Mouse (Mus musculus) cerebellum, adult 11-12 months (tissue): ENCODE measurements at regions not wholly inside any gene's neighbourhood (a gene's known extent, or its start where the extent isn't known, plus 50 kb on each side); places are given as distances from the start of the nearest gene placed in this dataset.
A peak's percentile ranks its signal among the peaks of the same experiment; 100 is the strongest.

Source experiments
- DNase-seq: peaks from one replicate; pipeline ENCODE4 v3.0.0; 2022

DNA sequence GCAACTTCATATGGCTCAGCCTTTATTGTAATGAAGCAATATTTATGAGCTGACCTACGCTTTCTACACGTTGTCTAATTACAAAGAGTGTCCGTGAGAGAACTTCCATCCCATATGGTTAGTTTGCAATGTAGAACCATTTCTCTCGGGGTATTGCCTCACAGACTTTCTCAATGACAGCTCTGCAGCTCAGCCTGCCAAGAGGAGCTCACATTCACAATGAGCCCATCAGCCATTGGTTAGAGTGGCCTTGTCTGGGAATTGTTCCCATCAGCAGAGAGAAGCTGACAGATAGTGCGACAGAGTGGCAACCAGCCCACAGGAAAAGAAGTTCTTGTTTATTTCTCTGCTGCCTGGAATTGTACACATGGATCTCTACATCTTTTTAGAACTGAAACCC is 409.7 kb downstream of the Zfp704 start:
- no peak for DNase-seq

DNA sequence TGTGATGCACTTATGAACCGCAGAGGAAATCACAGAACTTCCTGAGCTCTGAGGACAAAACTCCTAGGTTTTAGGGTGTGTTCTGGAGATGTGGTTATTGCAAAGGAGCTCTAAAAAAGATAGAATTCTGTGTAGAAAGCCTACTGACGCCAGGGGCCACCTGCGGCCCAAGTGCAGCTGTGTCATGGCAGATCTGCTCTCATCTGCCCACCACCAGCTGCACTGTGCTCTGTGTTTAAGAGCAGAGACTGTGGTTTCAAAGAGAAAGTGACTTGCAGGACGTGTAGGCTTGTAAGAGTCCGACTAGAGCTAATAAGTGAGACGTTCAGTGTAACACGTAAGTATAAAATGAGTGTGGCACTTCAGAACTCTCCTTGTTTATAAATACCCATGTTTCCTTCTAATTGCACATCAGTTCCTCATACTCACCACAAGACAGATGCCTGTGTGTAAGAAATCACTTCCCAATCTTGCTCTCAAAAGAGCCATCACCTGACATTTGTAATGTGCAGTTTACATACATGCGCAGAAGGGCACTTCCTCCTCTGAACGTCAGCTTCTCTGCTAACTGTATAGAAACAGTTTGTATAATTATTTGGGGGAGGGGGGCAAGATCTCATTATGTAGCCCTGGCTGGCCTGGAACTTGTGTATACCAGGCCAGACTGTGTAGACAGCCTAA is 411.1 kb downstream of the Zfp704 start:
- DNase-seq = no peak

DNA sequence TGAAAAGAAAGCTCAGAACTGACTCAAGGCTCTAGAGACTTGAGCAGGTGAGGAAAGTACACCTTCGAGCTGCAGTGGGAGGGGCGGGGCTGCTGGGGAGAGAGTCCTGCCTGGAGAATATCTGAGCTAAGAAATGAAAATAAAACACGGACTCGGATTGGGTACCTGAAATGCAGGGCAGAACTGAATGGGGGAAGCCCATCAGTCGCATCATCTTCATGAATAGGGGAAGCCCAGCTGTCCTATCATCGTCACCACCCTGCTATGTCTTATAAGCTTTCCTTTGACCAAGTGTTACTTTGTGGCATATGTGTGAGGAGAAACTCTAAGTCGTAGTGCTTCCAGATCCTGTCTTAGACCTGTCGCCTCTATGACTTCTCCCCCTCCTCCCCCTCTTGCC is 414.1 kb downstream of the Zfp704 start:
- DNase-seq = no peak

DNA sequence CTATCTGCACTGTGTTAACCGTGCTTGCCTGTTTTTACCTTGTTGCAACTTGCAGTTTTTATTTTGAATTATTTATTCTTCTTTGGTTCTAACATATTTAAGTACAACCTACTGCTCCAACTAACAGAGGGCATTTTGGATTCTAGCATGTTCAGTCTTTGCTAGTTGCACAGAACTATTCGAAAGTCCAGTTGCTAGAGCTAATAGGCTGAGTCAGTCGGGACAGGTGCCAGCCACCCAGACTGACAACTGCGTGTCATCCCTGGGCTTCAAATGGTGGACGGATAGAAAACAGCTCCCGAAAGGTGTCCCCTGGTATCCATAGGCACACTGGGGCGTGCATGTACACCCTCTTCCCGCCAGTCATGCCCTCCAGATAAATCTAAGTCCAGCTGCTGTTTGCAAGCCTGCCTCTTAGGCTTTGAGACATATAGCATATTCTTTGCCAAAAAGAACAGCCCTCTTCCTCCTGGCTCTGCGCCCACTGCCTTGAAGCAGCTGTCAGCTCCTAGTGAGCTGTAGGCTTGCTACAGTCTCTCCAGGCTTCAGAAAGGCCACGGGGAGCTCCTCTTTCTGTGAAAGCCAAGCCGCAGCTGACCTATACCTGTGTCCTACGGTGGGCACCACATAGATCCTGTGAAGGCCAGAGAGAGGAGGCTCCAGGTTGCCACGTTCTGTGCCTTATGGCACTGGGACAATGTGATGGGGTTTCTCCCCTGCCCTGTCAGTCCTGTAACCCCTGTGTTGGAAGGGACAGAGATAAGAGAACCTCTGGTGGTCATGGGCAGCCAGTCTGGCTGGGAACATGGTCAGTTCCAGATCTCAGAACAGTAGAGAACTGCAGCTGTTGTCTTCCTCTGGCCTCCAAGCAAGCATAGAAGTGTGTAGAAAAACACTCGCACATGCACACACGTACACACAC is 420.3 kb downstream of the Zfp704 start:
- no peak for DNase-seq

GRCm38 (mm10) chr3:9186364-9187120 is 423.3 kb downstream of the Zfp704 start:
- no peak for DNase-seq

GRCm38 (mm10) chr3:9181576-9181975 is 428.3 kb downstream of the Zfp704 start:
- no peak for DNase-seq

DNA sequence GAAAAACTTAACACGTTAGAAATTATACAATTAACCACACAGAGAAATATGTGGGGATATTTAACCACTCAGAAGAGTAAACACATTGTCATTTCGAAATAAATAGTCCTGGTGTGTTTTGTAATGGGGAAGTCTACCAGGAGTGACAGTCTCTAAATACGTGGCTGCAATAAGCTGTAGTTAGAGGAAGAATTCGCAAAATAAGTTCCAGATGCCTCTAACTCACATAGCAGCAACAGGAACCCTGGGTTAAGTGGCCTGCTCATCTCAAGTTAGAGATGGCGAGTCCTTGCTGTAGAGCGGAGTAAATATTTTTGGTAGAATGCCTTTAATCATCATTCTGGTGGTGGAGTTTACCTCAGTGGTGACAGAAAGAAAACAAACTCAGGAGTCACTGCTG is 430.2 kb downstream of the Zfp704 start:
- DNase-seq = no peak

DNA sequence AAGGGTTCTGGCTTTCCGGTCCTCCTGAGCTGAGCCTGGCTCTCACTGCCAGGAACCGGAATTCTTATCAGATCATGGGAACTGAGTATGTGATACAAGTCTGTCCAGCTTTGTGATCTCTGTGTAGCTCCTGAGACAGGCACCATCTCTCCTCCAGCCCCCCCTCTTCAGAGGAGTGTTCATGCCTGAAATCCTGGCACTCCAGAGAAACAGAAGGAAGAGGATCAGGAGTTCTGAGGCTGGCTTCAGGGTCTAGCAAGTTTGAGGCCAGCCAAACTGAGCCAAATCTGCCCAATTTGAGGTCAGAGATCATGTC is 435.4 kb downstream of the Zfp704 start:
- DNase-seq = no peak

- peak; percentile 56 for DNase-seq
Measured at GRCm38 (mm10) chr3:9173643-9174516, 436.0 kb downstream of the Zfp704 start.

GRCm38 (mm10) chr3:9171970-9172369 is 437.9 kb downstream of the Zfp704 start:
- no peak for DNase-seq

DNA sequence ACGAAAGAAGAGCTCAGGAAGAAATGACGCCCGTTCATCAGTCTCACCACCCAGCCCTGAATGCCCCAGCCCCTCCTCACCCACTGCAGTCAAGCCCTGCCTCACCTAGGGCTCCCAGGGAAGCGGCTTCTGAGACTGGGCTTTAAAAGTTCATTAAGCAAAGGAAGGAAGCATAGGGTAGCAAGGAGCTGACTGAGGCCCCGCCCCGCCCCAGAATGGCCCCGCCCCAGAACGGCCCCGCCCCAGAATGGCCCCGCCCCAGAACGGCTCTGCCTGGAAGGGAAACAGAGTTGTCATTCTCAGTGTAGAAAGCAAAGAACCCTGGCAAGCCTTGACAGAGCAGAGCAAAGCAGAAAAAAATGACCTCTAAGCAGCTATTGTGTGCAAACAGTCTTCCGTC is 440.9 kb downstream of the Zfp704 start:
- DNase-seq = no peak

- DNase-seq = no peak
Measured at GRCm38 (mm10) chr3:9159073-9159472, 450.8 kb downstream of the Zfp704 start.

DNA sequence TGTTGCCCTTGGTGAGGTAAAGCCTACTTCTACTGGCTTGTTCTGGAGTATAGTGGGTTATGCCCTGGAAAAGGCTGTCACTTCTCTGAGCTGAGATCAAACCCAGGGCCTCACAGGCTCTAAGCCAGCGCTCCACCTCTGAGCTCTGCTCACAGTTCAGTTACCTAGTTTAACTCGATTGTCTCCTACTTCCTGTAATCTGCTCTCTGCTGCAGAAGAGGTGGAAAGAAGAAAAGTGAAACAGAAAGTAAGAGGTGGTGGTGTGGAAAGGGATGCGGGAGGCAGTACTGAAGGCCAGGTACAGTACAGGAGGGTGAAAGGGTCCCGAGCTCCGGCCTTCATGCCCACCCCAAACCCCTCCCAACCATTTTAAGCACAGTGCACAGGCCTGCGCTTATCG is 455.7 kb downstream of the Zfp704 start:
- DNase-seq = no peak

GRCm38 (mm10) chr3:9153690-9154089 is 456.2 kb downstream of the Zfp704 start:
- peak; percentile 11 for DNase-seq

GRCm38 (mm10) chr3:9152256-9152655 is 457.6 kb downstream of the Zfp704 start:
- no peak for DNase-seq

DNA sequence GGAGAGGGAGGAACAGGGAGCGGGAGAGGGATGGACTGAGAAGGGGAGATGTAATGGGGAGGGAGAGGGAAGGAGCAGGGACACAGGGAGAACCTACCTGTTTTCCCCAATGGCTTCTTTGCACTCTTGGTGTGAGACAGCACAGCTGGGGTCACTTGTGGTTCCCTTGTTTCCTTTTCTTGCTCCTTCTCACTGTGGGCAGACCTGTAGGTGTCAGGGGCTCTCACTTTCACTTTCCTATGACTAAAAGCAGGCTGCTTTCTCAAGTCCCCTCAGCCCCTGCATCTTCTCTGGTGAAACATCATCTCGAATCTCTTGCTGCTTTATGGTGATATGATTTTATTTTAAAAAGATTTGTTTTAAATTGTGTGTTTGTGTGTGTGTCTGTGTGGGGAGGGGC is 458.3 kb downstream of the Zfp704 start:
- DNase-seq = no peak

DNA sequence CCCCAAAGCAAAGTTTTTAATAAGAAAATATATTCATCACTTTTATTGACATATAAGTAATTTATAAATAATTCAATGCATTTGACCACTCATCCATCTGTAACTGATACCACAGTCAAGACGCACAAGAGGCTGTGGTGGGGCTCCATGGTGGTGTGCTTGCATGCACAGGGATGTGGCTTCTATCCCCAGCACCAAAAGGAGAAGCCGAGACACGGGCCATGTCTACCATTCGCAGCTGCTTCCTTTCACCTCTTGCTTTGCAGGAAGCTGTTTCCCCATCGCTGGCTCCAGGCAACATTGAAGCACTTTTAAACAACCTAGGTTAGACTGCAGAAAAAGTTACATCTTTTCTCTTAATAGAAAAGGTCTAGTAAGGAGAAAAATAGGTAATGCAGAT is 461.3 kb downstream of the Zfp704 start:
- DNase-seq = no peak

- DNase-seq = no peak
Measured at GRCm38 (mm10) chr3:9146481-9146880, 463.4 kb downstream of the Zfp704 start.

DNA sequence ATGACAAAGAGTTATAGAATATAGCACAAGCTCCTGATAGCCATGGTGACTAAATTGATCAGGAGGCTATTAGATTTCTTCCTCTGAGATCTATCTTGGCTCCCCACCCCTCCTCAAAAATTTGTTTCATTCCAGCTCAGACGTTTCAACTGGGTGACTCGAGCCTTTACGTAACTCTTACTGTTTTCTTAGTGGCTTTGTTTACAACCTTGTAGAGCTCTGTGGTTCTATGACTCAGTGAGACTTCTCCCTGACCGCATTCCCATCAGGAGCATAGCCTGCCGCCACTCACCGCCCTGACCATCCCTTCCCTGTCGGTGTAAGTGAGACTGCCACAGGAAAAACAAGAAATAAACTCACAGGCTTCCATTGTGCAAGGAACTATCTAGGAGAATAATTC is 464.3 kb downstream of the Zfp704 start:
- DNase-seq = no peak

GRCm38 (mm10) chr3:9141836-9142235 is 468.0 kb downstream of the Zfp704 start:
- DNase-seq = no peak

DNA sequence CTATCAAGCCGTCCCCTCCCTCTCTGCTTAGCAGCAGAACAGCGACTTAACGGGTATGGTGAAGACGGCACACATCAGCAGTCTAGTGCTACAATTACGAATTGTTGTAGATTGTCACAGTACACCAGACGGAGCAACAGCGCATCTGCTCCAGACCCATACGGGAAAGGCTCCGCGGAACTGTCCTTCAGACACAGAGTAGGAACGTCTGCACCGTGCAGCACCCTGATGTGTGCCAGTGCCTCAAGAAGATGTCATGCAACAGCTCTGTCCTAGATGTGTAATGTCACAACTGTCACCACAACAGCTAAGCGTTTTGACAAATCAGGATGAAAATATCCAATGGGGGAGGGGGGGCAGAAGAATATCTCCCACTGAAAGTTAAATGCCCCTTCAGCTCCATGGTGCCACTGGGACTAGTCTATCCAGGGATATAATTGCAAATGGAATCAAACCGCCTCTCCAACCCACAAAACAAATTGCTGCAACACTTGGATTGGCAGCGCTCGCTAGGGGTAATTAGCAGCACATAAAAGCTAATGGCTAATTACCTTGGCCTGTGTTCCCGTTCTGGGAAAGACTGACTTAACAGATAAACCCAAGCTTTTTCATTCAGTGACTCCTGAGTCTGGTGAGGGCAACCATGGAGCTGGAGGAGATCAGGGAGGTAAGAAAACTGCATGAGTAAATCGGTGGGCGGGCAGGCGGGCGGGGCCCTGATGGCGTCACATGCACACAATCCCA is 472.6 kb downstream of the Zfp704 start:
- DNase-seq = no peak

- DNase-seq = no peak
Measured at GRCm38 (mm10) chr3:9133991-9134390, 475.9 kb downstream of the Zfp704 start.
